Mouse (Mus musculus): ENCODE data around the gene Agap2. TPM values are rescaled to one million over a fixed set of nuclear protein-coding genes. Genes with fewer than 3 reads are reported as not detected.

Gene Agap2
- polyA plus RNA-seq, 1 experiment from 2014 or later: 5.3 TPM

DNA sequence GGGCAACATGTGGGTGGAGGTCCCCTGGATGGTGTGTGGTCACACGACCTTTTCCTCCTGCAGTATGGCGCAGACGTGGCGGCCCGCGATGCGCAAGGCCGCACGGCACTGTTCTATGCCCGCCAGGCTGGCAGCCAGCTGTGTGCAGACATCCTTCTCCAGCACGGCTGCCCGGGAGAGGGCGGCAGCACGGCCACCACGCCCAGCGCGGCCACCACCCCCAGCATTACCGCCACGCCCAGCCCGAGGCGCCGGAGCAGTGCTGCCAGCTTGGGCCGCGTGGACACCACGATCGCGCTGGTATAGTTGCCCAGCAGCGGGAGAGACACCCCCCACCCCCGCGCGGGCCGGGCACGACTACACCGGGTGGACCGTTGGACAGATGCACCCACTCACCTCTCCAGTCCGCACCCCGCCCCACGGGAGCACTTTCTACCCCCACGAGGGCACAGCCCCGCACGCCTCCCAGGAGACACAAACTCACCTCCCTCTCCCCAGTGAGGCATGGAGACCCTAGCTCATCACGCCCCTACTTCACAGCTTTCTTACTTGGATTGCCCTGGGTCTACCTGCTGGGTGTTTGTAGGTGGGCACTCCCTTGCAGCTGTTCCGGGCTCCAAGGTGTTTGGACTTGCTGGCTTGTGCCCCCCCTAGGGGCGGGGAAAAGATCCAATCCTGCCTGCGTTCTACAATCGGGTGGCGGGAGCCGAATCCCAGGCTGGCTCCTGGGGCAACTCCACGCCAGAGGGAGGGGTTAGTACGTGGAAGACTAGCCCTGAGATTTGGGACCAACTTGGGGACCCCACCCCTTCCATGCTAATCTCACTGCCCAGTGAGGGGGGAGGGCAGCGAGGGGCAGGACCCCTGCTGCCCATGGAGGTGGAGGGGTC is 16.7 kb downstream of the Agap2 start:
- peaks cover 61% of the 10 kb centered on the region for H3K36me3 ChIP-seq
- peak overlapping the region; percentile 46 for H3K4me2 ChIP-seq
- H3K9ac ChIP-seq (replicated peaks): 0 out of 2 replicates have a peak overlapping the region, but pooled peaks have one; percentile 4
- H3K4me1 ChIP-seq: peaks cover 36% of the 10 kb centered on the region
- peaks cover 55% of the 10 kb centered on the region for H3K27me3 ChIP-seq (replicated peaks)
- no peak overlapping the region for H3K27ac ChIP-seq (replicated peaks)
- WGBS: 9% methylated on average over 51 of the region's 51 CpGs
- H3K4me3 ChIP-seq (replicated peaks): peak overlapping the region; percentile 17
- peak; percentile 28 for ATAC-seq (ENCODE audit: low FRiP score)
- H3K9me3 ChIP-seq (replicated peaks): no peaks in the 10 kb centered on the region

DNA sequence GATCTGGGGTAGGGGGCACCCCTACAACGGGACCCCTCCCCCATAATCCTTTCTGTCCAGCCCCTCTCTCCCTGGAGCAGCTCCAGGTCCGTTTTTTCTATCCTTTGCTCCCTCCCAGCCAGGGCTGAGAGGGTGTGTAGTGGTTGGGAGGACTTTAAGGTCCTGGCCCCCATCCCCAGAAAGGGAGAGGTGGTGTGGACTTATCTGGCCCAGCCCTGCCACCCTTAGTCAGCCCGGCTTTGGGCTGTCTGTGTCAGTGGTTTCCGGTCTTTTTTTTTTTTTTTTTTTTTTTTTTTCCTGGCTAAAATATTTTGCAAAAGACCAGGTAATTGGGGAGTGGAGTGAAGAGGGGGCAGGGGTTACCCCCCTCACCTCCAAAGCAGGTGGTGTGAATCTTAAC is 17.7 kb downstream of the Agap2 start:
- no peak overlapping the region for H3K27ac ChIP-seq (replicated peaks)
- no peak overlapping the region for H3K9ac ChIP-seq (replicated peaks)
- no peak overlapping the region for H3K4me2 ChIP-seq
- H3K27me3 ChIP-seq (replicated peaks): peaks cover 45% of the 10 kb centered on the region
- 60% methylated on average over 4 of the region's 4 CpGs for WGBS
- no peak for ATAC-seq (ENCODE audit: low FRiP score)
- H3K9me3 ChIP-seq (replicated peaks): no peaks in the 10 kb centered on the region
- H3K36me3 ChIP-seq: peaks cover 60% of the 10 kb centered on the region
- H3K4me1 ChIP-seq: peaks cover 36% of the 10 kb centered on the region
- no peak overlapping the region for H3K4me3 ChIP-seq (replicated peaks)

DNA sequence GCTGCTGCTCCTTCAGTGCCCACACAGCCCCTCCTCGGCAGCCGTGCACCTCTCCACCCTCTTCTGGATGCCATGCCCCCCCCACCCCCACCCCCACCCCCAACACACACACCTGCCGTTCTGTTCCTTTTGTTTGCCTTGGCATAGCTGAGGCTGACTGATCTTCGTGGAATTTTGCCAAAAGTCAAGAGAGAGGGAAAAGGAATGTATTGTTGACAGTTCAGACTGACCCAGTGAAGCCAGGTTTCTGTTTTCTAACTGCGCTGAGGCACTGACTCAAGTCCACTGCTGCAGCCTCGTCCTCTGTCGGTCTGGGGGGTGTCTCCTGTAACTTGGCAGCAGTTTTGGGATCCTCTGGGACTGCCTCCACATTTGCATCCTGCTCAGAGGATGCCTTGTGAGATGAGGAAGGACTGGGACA is 19.3 kb downstream of the Agap2 start:
- Histone ChIP-seq H3K4me3 (replicated peaks) (no peak overlapping the region), H3K4me2 (no peak overlapping the region), H3K9me3 (replicated peaks) (no peaks in the 10 kb centered on the region), H3K4me1 (peaks cover 36% of the 10 kb centered on the region), H3K27ac (replicated peaks) (peak overlapping the region; percentile 43; the same call in 1 of the 2 replicates), H3K9ac (replicated peaks) (no peak overlapping the region), H3K27me3 (replicated peaks) (peaks cover 29% of the 10 kb centered on the region), H3K36me3 (peaks cover 62% of the 10 kb centered on the region)
- no peak for ATAC-seq (ENCODE audit: low FRiP score)
- 44% methylated on average over 7 of the region's 7 CpGs for WGBS

DNA sequence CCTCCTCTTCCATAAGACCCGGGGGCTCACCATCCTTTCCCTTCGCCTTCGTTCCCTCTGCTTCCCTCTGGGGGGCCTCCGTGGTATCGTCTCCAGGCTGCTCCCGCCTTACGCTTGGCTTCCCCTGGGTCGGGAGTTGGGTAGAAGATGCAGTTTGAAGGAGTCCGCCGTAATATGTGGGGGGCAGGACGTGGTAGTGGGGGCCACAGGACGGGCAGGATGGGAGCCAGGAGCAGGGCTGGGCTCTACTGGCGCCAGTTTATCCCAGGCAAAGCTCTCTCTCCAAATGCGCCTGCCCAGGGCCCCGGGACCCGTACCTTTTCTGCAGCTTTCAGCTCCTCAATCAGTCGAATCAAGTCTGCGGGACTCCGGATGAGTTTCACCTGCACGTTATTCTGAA is 23.4 kb downstream of the Agap2 start:
- peaks cover 15% of the 10 kb centered on the region for H3K4me1 ChIP-seq
- H3K9ac ChIP-seq (replicated peaks): no peak overlapping the region
- H3K4me3 ChIP-seq (replicated peaks): no peak overlapping the region
- no peak overlapping the region for H3K27ac ChIP-seq (replicated peaks)
- ATAC-seq (ENCODE audit: low FRiP score): no peak
- WGBS: 86% methylated on average over 20 of the region's 20 CpGs
- peaks cover 50% of the 10 kb centered on the region for H3K36me3 ChIP-seq
- H3K27me3 ChIP-seq (replicated peaks): no peaks in the 10 kb centered on the region
- H3K9me3 ChIP-seq (replicated peaks): no peaks in the 10 kb centered on the region
- no peak overlapping the region for H3K4me2 ChIP-seq

DNA sequence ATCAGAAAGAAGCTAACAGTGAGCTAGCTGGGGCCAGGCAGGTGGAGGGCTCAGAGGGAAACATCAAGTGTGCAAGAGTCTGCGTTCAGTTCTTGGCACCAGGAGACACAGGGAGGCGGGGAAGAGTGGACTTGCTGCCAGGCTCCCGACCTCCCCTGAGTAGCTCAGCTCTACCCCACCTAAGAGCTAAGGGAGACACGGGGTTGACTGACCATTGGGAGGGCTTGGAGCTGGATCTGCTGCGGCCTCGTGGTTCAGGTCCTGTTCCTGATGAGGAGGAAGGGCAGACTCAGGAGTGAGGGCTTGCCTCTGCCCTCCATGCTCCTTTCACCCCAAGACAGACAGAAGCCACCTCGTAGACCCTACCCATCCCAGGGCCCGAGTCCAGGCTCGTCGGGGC is 24.1 kb downstream of the Agap2 start:
- no peaks in the 10 kb centered on the region for H3K9me3 ChIP-seq (replicated peaks)
- ATAC-seq (ENCODE audit: low FRiP score): no peak
- no peaks in the 10 kb centered on the region for H3K27me3 ChIP-seq (replicated peaks)
- no peak overlapping the region for H3K27ac ChIP-seq (replicated peaks)
- WGBS: 88% methylated on average over 10 of the region's 10 CpGs
- peaks cover 13% of the 10 kb centered on the region for H3K4me1 ChIP-seq
- peaks cover 50% of the 10 kb centered on the region for H3K36me3 ChIP-seq
- no peak overlapping the region for H3K9ac ChIP-seq (replicated peaks)
- H3K4me2 ChIP-seq: no peak overlapping the region
- H3K4me3 ChIP-seq (replicated peaks): no peak overlapping the region

DNA sequence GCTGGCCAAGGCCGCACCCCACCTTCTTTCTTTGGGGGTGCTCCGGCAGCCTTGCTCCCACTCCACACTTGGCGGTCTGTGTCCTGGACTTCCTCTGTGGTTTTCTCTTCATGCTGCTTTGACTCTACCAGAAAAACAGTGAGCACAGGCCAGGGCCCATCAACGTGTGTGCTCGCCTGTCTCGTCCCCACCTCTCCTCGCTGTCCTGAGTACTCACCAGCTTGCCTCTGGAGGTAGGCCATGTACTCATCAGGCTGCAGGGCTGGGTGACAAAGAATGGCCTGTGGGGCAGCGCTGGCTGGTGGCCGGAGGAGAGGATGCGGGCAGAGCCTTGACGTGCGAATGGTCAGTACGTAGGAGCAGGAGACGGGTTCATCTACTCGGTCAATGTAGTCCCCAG is 24.8 kb downstream of the Agap2 start:
- Histone ChIP-seq H3K36me3 (peaks cover 51% of the 10 kb centered on the region), H3K27ac (replicated peaks) (no peak overlapping the region), H3K9me3 (replicated peaks) (no peaks in the 10 kb centered on the region), H3K4me3 (replicated peaks) (no peak overlapping the region), H3K4me1 (peaks cover 6% of the 10 kb centered on the region), H3K4me2 (no peak overlapping the region), H3K27me3 (replicated peaks) (no peaks in the 10 kb centered on the region), H3K9ac (replicated peaks) (no peak overlapping the region)
- 94% methylated on average over 15 of the region's 15 CpGs for WGBS
- no peak for ATAC-seq (ENCODE audit: low FRiP score)

DNA sequence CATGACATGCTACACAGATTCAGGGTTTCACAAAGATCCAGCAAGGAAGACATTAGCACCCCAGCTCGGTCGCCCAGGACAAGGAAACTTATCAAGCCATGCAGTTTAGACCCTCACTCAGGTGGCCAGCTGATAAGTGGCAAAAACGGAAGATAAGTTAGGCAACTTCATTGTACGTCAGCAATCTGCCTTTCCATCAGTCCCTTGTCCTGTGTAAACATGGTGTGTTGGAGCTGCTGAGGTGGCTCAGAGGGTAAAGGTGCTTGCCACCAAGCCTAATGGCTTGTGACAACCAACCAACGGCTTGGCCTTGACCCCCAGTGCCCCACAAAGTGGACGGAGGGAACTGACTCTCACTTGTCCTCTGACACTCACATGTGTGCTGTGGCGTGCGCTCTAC is 25.3 kb downstream of the Agap2 start:
- H3K4me1 ChIP-seq: peaks cover under 1% of the 10 kb centered on the region; the same call in 1 of the 2 replicates
- ATAC-seq (ENCODE audit: low FRiP score): no peak
- H3K4me2 ChIP-seq: no peak overlapping the region
- H3K27ac ChIP-seq (replicated peaks): no peak overlapping the region
- H3K9ac ChIP-seq (replicated peaks): no peak overlapping the region
- H3K9me3 ChIP-seq (replicated peaks): no peaks in the 10 kb centered on the region
- H3K36me3 ChIP-seq: peaks cover 51% of the 10 kb centered on the region
- WGBS: 90% methylated on average over 8 of the region's 8 CpGs
- H3K4me3 ChIP-seq (replicated peaks): no peak overlapping the region
- no peaks in the 10 kb centered on the region for H3K27me3 ChIP-seq (replicated peaks)

DNA sequence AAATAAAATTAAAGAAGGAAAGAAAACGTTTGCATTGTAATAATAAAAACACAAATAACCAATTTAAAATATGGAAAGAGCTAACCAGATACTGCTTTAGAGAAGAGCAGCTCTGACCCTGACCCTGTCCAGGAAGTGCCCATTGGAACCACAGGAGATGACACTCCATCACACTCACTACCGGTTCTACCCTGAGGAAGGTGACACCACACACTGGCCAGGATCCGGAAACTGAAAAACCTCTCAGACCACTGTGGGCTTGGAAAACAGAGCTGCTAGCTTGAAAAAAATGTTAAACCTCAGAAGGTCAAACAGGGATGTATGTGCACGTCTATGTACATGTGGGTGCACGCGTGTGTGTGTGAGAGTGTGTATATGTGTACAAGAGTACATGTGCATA is 26.1 kb downstream of the Agap2 start:
- peaks cover 47% of the 10 kb centered on the region for H3K36me3 ChIP-seq

DNA sequence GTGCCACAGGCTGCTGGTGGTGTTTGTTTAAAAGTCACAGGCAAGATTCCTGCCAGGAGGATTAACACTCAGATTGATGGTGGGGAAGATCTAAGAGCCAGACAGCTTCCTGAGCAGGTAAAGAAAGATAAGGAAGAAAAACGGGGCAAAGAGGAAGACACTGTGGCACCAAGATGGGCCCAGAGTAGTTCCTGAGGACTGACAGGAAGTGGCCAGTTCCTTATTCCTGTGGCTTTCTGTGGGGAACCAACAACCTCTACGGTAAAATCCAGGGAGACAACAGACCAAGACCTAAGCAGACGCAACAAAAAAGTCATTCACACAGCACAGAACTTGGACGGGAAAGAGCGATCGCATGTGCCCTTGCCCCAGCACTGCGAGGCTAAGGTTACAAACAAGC is 28.5 kb downstream of the Agap2 start:
- no peaks in the 10 kb centered on the region for H3K9me3 ChIP-seq (replicated peaks)
- H3K27me3 ChIP-seq (replicated peaks): no peaks in the 10 kb centered on the region
- H3K27ac ChIP-seq (replicated peaks): no peak overlapping the region
- peaks cover 36% of the 10 kb centered on the region for H3K36me3 ChIP-seq
- no peak overlapping the region for H3K4me3 ChIP-seq (replicated peaks)
- no peaks in the 10 kb centered on the region for H3K4me1 ChIP-seq
- H3K9ac ChIP-seq (replicated peaks): no peak overlapping the region
- no peak overlapping the region for H3K4me2 ChIP-seq
- ATAC-seq (ENCODE audit: low FRiP score): no peak
- 90% methylated on average over 7 of the region's 7 CpGs for WGBS

More for the DNA sequence above, 26.1 kb downstream of the Agap2 start:
- ATAC-seq (ENCODE audit: low FRiP score): no peak
- Histone ChIP-seq H3K4me1 (no peaks in the 10 kb centered on the region), H3K4me2 (no peak overlapping the region), H3K4me3 (replicated peaks) (no peak overlapping the region), H3K27me3 (replicated peaks) (no peaks in the 10 kb centered on the region), H3K27ac (replicated peaks) (no peak overlapping the region), H3K9ac (replicated peaks) (no peak overlapping the region), H3K9me3 (replicated peaks) (no peaks in the 10 kb centered on the region)
- 88% methylated on average over 6 of the region's 6 CpGs for WGBS

DNA sequence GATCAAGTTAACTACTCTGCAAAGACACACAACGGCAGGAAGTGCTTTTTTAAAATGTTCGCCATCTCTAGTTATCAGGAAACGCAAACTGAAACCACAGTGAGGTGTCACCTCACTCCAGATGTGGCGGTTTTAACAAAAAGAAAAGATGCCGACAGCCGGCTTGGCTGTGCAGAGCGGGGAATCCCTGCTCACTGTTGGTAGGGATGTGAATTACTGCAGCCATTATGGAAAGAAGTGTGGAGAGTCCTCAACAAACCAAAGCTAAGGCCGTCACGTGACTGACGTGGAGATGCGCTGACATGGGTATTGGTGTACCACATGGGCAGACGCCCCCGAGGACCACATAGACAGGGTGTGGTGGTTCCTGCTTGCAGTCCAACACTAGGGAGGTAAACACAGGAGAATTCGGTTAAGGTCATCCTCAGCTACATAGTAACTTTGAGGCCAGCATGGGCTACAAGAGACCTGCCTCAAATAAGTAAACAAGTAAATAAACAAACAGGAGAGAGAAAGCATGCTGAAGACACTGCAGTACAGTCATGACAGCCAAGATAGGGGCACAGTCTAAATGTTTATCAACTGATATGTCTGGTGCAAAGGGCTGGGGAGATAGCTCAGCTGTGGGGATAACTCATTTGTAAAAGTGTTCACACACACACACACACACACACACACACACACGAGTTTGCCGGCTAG is 32.6 kb downstream of the Agap2 start:
- H3K27ac ChIP-seq (replicated peaks): no peak overlapping the region
- H3K27me3 ChIP-seq (replicated peaks): no peaks in the 10 kb centered on the region
- H3K4me1 ChIP-seq: no peaks in the 10 kb centered on the region
- H3K9ac ChIP-seq (replicated peaks): no peak overlapping the region
- H3K36me3 ChIP-seq: peaks cover 37% of the 10 kb centered on the region
- no peaks in the 10 kb centered on the region for H3K9me3 ChIP-seq (replicated peaks)
- no peak overlapping the region for H3K4me2 ChIP-seq
- no peak for ATAC-seq (ENCODE audit: low FRiP score)
- 91% methylated on average over 16 of the region's 16 CpGs for WGBS
- no peak overlapping the region for H3K4me3 ChIP-seq (replicated peaks)

DNA sequence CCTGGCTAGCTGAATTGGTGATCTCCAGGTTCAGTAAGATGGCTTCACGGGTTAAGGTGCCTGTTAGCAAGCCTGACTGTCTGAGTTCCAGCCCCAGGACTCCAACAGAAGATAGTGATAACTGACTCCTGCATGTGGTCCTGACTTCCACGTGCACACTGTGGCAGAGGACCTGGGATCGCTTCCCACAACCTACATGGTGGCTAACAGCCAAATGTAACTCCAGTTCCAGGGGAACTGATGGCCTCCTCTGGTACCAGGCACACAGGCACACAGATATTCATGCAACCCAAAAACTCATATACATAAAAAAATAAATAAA is 33.1 kb downstream of the Agap2 start:
- Histone ChIP-seq H3K36me3 (peaks cover 40% of the 10 kb centered on the region), H3K4me3 (replicated peaks) (no peak overlapping the region), H3K9ac (replicated peaks) (no peak overlapping the region), H3K4me2 (no peak overlapping the region), H3K4me1 (no peaks in the 10 kb centered on the region), H3K27ac (replicated peaks) (no peak overlapping the region), H3K27me3 (replicated peaks) (no peaks in the 10 kb centered on the region), H3K9me3 (replicated peaks) (no peaks in the 10 kb centered on the region)
- ATAC-seq (ENCODE audit: low FRiP score): no peak
- WGBS: 82% methylated on average over 3 of the region's 3 CpGs

Measured in neural tube, embryonic 15.5 days (tissue).